In genomic region chr8:39426770-39427169, GRCm38 (mm10) we compare ENCODE assay signal across 20 mouse cellular contexts.
DNase-seq lines count a peak whose midpoint lies in the region; ATAC-seq and TF ChIP-seq lines count a peak whose summit lies in the region.
"Had no signal": no experiment of that assay in that cellular context is flagged by ENCODE, and none has a peak within 500 bp of the region (broad histone marks: within the 10 kb centered on the region; RNA-seq: fewer than 3 reads in every experiment).

No protein-coding gene starts in this region.

- intact Hi-C loops in left cerebral cortex, postnatal 25 days (cut with DNase I) = loop anchor here (2.0 to 10.0 kb wide), 4 partner anchors 69 to 334 kb away; no protein-coding TSS in a partner anchor
- intact Hi-C loops in left cerebral cortex, postnatal 10 days (cut with DNase I) = no loop called here

- WGBS in midbrain, postnatal 0 days = 44% methylated on average over 2 of the region's 2 CpGs

- no peaks in the 10 kb centered on the region for H3K4me1 ChIP-seq in midbrain, postnatal 0 days (ENCODE audit: insufficient read depth, low read length)
- H3K4me1 ChIP-seq: embryonic facial prominence, embryonic 15.5 days; forebrain, embryonic 10.5 days; heart, embryonic 12.5 days; hindbrain, embryonic 10.5 days had no signal

- no peak overlapping the region for H3K27ac ChIP-seq in midbrain, postnatal 0 days (ENCODE audit: low read depth, low read length)
- H3K27ac ChIP-seq: embryonic facial prominence, embryonic 15.5 days; forebrain, embryonic 10.5 days; gastrocnemius, adult 2 months; hindbrain, embryonic 10.5 days; hindbrain, embryonic 14.5 days had no signal

- H3K9ac ChIP-seq in midbrain, postnatal 0 days (replicated peaks; ENCODE audit: low read length, poor library complexity, severe bottlenecking) = no peak overlapping the region
- H3K9ac ChIP-seq: embryonic facial prominence, embryonic 15.5 days; heart, embryonic 12.5 days; hindbrain, embryonic 14.5 days had no signal

- no peak overlapping the region for H3K4me3 ChIP-seq in midbrain, postnatal 0 days (ENCODE audit: low read depth, low read length)
- H3K4me3 ChIP-seq: embryonic facial prominence, embryonic 15.5 days; erythroblast, embryonic 14.5 days; forebrain, embryonic 10.5 days; gastrocnemius, adult 2 months; heart, embryonic 12.5 days; hindbrain, embryonic 10.5 days had no signal

- H3K4me2 ChIP-seq in midbrain, postnatal 0 days (ENCODE audit: low read depth, low read length, poor library complexity, severe bottlenecking) = no peak overlapping the region
- H3K4me2 ChIP-seq: embryonic facial prominence, embryonic 15.5 days; heart, embryonic 12.5 days; hindbrain, embryonic 14.5 days had no signal

- no peak for DNase-seq in frontal cortex, postnatal 14 days (ENCODE audit: low spot score in 2 of 2)
- DNase-seq in left cerebral cortex, postnatal 25 days (ENCODE audit: low spot score in 2 of 2) = peak; percentile 3 to 9
- DNase-seq in left cerebral cortex, postnatal 10 days (ENCODE audit: extremely low spot score in 1 of 2, low spot score in 2 of 2) = no peak
- peak; percentile 38 for DNase-seq in brain, adult 2 months (ENCODE audit: low read depth, low spot score)
- DNase-seq in midbrain, postnatal 0 days (ENCODE audit: low spot score) = no peak
- DNase-seq: adrenal gland, postnatal 10 days; cerebellum, adult 11-12 months; cerebellum, adult 9-10 months; cerebellum, postnatal 25 days; gastrocnemius, adult 2 months; gastrocnemius, postnatal 25 days had no signal

- peak; percentile 51 for ATAC-seq in frontal cortex, adult (ENCODE audit: low TSS enrichment)
- 0 out of 2 replicates have a peak, but pooled peaks have one; percentile 27 for ATAC-seq in midbrain, postnatal 0 days (ENCODE audit: low FRiP score)
- ATAC-seq in megakaryocyte progenitor cell, adult 5-6 weeks (replicated peaks; ENCODE audit: poor library complexity) = no peak
- ATAC-seq: forebrain, embryonic 14.5 days had no signal

- no peaks in the 10 kb centered on the region for H3K27me3 ChIP-seq in midbrain, postnatal 0 days (ENCODE audit: insufficient read depth, low read length)
- H3K27me3 ChIP-seq: embryonic facial prominence, embryonic 15.5 days; heart, embryonic 12.5 days had no signal

- TF ChIP-seq CTCF in midbrain, postnatal 0 days (IDR thresholded peaks at IDR 0.05) = no peak

- H3K9me3 ChIP-seq in midbrain, postnatal 0 days (ENCODE audit: low read length) = no peaks in the 10 kb centered on the region
- H3K9me3 ChIP-seq: embryonic facial prominence, embryonic 15.5 days; forebrain, embryonic 10.5 days; heart, embryonic 12.5 days; hindbrain, embryonic 10.5 days had no signal

- H3K36me3 ChIP-seq in midbrain, postnatal 0 days (ENCODE audit: insufficient read depth, low read length) = no peaks in the 10 kb centered on the region
- H3K36me3 ChIP-seq: embryonic facial prominence, embryonic 15.5 days; forebrain, embryonic 10.5 days; heart, embryonic 12.5 days; hindbrain, embryonic 10.5 days had no signal

Comparison
In these comparisons a context has a peak if more than half of its experiments do, and no peak if none do; other contexts are left out.
1. DNase-seq: peak in left cerebral cortex, postnatal 25 days (2 of 2) and brain, adult 2 months (single experiment); none in frontal cortex, postnatal 14 days (0 of 2), left cerebral cortex, postnatal 10 days (0 of 2) and midbrain, postnatal 0 days (single experiment).